Mouse (Mus musculus) intestine, postnatal 0 days (tissue): Measurements from ENCODE around the gene Uba6. TPM values are rescaled to one million over a fixed set of nuclear protein-coding genes. Genes with fewer than 3 reads are reported as not detected.

Experiments
- ATAC-seq: fragments of 200-750 bp; cut with Nextera tagmentation; 2 replicates; pipeline ENCODE4 v1.8.0; 2017; ENCODE audit warnings: mild to moderate bottlenecking, moderate TSS enrichment, moderate library complexity
- H3K27ac ChIP-seq: fragments of 300-500 bp; sonication (generic); 2 replicates; pipeline ENCODE4 v1.5.1; 2014; ENCODE audit warnings: mild to moderate bottlenecking, low read depth, low read length, moderate library complexity
- H3K27me3 ChIP-seq: fragments of 300-500 bp; sonication (generic); replicated peaks from 2 replicates; pipeline ENCODE4 v1.6.1; 2014; ENCODE audit warnings: low read length, mixed read lengths; ENCODE audit not compliant: control insufficient read depth, insufficient read depth
- H3K36me3 ChIP-seq: fragments of 300-500 bp; sonication (generic); 2 replicates; pipeline ENCODE4 v1.6.1; 2014; ENCODE audit warnings: mild to moderate bottlenecking, moderate library complexity; ENCODE audit not compliant: control insufficient read depth, insufficient read depth
- H3K4me1 ChIP-seq: fragments of 300-500 bp; sonication (generic); replicated peaks from 2 replicates; pipeline ENCODE4 v1.6.1; 2014; ENCODE audit warnings: antibody characterized with exemption, low read length, mixed read lengths; ENCODE audit not compliant: control insufficient read depth, insufficient read depth
- H3K4me2 ChIP-seq: fragments of 300-500 bp; sonication (generic); replicated peaks from 2 replicates; pipeline ENCODE4 v1.6.1; 2014; ENCODE audit warnings: low read depth, mild to moderate bottlenecking, moderate library complexity
- H3K4me3 ChIP-seq: fragments of 300-500 bp; sonication (generic); 2 replicates; pipeline ENCODE4 v1.5.1; 2014; ENCODE audit warnings: low read depth, low read length
- H3K9ac ChIP-seq: fragments of 300-500 bp; sonication (generic); 2 replicates; pipeline ENCODE4 v1.6.1; 2014; ENCODE audit warnings: mild to moderate bottlenecking, low read depth, low read length
- H3K9me3 ChIP-seq: fragments of 300-500 bp; sonication (generic); 2 replicates; pipeline ENCODE4 v1.6.1; 2016; ENCODE audit warnings: mixed run types; ENCODE audit not compliant: control insufficient read depth
- CTCF ChIP-seq: sonication (generic); IDR thresholded peaks from 2 replicates; pipeline ENCODE4 v1.5.1; 2016; ENCODE audit warnings: low read depth, mild to moderate bottlenecking, control low read depth, antibody characterized with exemption, moderate library complexity
- WGBS: fragments of 180-500 bp; shearing (Covaris S2); extraction: QIAGEN DNeasy Blood & Tissue Kit; methylation state at CpG from one replicate; pipeline ENCODE4 v1.1.7; 2014; 5-methylcytosine and 5-hydroxymethylcytosine counted together
- polyA plus RNA-seq: library from polyadenylated mRNA; unstranded; fragments of >200 nt; fragmentation: Nextera tagmentation; extraction: Ambion mirVana; gene quantifications from 2 replicates; pipeline ENCODE4 v1.2.1, GENCODE M21; 2015

Uba6 gene
- polyA plus RNA-seq, 1 experiment from 2014 or later = 4.9 TPM

DNA sequence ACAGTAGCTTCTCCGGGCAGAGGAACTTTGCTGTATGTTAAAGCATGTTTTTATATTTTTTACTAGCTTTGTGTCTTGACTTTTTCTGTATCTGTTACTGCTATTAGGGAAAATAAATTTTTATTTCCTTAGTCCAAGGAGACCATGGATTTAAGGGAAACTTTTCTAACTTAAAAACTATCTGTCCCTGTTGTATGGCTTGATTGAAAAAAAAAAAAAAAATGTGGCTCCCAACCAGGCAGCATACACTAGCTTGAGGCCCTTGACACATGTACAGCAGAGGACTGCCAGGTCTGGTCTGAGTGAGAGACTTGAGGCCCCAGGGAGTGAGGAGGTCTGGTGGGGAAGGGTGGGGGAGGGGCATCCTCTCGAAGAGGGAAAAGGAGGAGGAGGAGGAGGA, 1.2 kb upstream of the Uba6 start:
- WGBS = 54% methylated on average over 2 of the region's 2 CpGs
- ATAC-seq = no peak
- H3K4me3 ChIP-seq = no peak overlapping the region
- no peak overlapping the region for H3K4me2 ChIP-seq
- no peaks in the 10 kb centered on the region for H3K9me3 ChIP-seq
- H3K36me3 ChIP-seq = peaks cover 7% of the 10 kb centered on the region; the same call in 1 of the 2 replicates
- H3K9ac ChIP-seq = no peak overlapping the region
- no peaks in the 10 kb centered on the region for H3K27me3 ChIP-seq
- 0 out of 2 replicates have a peak, but pooled peaks cover 2% of the 10 kb centered on the region for H3K4me1 ChIP-seq
- H3K27ac ChIP-seq = no peak overlapping the region
- TF ChIP-seq CTCF = no peak

DNA sequence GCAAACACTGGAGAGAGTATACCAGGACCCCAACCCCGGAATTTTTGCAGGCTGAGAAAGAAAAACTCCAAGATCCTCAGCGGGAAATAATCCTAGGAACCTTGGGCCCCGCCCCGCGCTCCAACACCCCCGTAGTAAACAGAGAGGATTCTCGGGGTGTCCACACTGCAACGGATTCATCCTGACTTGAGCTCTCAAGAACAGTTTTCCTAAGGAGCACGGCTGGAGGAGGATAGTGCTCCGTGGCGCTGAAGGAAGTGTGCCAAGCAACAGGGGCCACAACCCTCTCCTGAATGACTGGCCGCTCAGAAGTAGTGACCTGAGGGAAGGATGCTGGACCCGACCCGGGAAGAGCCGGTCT, 535 bp downstream of the Uba6 start:
- peak overlapping the region; percentile 86 for H3K4me3 ChIP-seq
- 1% methylated on average over 13 of the region's 15 CpGs for WGBS
- peaks cover 7% of the 10 kb centered on the region; the same call in 1 of the 2 replicates for H3K36me3 ChIP-seq
- no peak for TF ChIP-seq CTCF
- peak overlapping the region; percentile 89 for H3K27ac ChIP-seq
- peak overlapping the region; percentile 91 for H3K4me2 ChIP-seq
- H3K9me3 ChIP-seq = no peaks in the 10 kb centered on the region
- ATAC-seq = no peak
- peak overlapping the region; percentile 75 for H3K9ac ChIP-seq
- no peaks in the 10 kb centered on the region for H3K27me3 ChIP-seq
- H3K4me1 ChIP-seq = 0 out of 2 replicates have a peak, but pooled peaks cover 2% of the 10 kb centered on the region

DNA sequence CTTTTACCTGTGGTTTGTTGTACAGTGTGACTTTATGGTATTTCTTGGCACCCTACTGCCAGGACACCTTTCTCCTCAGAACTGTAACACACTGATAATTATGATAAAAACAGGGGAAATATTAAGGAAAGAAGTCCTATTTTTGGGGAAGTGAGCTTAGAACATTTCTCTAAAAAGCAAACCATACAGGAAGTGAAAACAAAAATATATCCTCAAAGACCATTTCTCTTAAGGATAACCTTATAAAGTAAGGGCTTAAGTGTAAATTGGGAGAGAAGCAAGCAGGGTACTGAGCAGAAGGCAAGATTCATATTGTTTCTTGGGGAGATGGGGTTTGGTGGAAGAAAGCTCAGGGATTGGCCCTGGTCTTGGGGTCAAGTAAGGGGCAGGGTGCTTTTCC, 42.8 kb downstream of the Uba6 start:
- no peaks in the 10 kb centered on the region for H3K4me1 ChIP-seq
- TF ChIP-seq CTCF = no peak
- no peak for ATAC-seq
- H3K9me3 ChIP-seq = no peaks in the 10 kb centered on the region
- H3K27me3 ChIP-seq = no peaks in the 10 kb centered on the region
- no peak overlapping the region for H3K27ac ChIP-seq
- H3K4me2 ChIP-seq = no peak overlapping the region
- peaks cover 17% of the 10 kb centered on the region for H3K36me3 ChIP-seq
- H3K4me3 ChIP-seq = no peak overlapping the region
- H3K9ac ChIP-seq = no peak overlapping the region

DNA sequence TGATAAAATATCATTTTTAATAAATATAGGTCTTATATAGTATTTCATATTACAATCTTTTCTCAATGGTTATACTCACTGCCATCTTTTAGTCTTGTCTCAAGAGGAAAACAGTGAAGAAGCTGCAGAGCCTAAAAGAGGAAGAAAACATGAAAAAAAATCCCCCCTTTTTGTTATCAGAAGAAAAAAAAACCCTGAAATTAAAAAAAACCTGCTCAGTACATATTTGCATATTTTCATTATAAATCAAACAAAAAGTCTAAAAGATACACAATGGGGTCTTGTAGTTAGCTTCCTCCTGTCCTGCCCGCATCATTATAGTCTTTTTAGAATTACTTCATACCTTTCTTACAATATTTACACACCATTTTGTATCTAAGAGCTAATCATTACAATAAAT, 43.9 kb downstream of the Uba6 start:
- Histone ChIP-seq H3K9me3 (no peaks in the 10 kb centered on the region), H3K36me3 (peaks cover 22% of the 10 kb centered on the region), H3K27me3 (no peaks in the 10 kb centered on the region), H3K4me2 (no peak overlapping the region), H3K4me3 (no peak overlapping the region), H3K9ac (no peak overlapping the region), H3K4me1 (no peaks in the 10 kb centered on the region), H3K27ac (no peak overlapping the region)
- ATAC-seq = no peak
- 91% methylated on average over 1 of the region's 1 CpGs for WGBS
- no peak for TF ChIP-seq CTCF

DNA sequence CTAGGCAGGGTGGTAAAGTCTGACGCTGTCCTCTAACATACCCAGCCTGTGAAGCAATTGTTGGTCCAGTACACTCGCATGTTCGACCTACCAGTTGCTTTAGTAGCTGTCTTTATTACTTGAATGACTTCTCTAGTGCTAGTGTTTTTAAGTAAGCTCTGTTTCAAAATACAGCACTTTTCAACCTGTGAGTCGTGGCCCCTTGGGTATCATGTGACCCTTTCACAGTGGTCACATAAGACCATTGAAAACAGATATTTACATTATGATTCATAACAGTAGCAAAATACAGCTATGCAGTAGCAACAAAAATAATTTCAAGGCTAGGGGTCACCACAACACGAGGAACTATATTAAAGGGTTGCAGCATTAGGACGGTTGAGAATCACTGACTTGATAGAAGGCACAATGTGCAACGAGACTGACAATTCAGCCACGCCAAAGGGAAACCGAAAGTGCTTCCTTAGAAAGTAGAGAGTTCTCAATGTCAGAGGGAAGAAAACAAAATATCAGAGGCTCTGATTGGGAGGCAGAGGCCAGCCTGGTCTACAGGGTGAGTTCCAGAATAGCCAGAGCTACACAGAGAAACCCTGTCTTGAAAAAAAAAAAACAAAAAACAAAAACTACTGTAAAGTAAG, 54.0 kb downstream of the Uba6 start:
- no peaks in the 10 kb centered on the region for H3K4me1 ChIP-seq
- TF ChIP-seq CTCF = no peak
- ATAC-seq = no peak
- H3K9me3 ChIP-seq = no peaks in the 10 kb centered on the region
- 89% methylated on average over 9 of the region's 9 CpGs for WGBS
- no peak overlapping the region for H3K4me3 ChIP-seq
- no peak overlapping the region for H3K27ac ChIP-seq
- peaks cover 20% of the 10 kb centered on the region for H3K36me3 ChIP-seq
- no peak overlapping the region for H3K9ac ChIP-seq
- H3K27me3 ChIP-seq = no peaks in the 10 kb centered on the region
- H3K4me2 ChIP-seq = no peak overlapping the region

DNA sequence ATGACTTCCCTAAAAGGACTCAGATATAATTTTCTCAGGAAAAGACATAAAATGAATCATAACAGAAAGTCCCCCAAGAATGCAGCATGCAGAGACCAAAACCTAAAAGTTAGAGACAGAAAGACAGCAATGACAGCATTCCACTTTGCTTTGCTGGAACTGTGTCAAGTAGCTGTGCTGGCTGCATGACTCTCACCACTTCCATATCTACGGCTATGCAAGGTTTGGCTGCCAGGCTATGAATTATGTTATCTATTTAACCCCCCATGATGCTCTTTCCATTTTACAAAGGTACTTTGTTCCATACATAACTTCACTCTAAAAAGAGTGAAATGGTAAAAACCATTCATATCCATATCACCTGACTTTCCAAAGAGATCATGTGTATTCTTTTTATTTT, 58.6 kb downstream of the Uba6 start:
- no peaks in the 10 kb centered on the region for H3K4me1 ChIP-seq
- peaks cover 26% of the 10 kb centered on the region for H3K36me3 ChIP-seq
- H3K4me2 ChIP-seq = no peak overlapping the region
- no peak for TF ChIP-seq CTCF
- H3K9ac ChIP-seq = no peak overlapping the region
- no peaks in the 10 kb centered on the region for H3K27me3 ChIP-seq
- 74% methylated on average over 1 of the region's 1 CpGs for WGBS
- no peak overlapping the region for H3K4me3 ChIP-seq
- no peak for ATAC-seq
- H3K9me3 ChIP-seq = no peaks in the 10 kb centered on the region
- H3K27ac ChIP-seq = no peak overlapping the region

DNA sequence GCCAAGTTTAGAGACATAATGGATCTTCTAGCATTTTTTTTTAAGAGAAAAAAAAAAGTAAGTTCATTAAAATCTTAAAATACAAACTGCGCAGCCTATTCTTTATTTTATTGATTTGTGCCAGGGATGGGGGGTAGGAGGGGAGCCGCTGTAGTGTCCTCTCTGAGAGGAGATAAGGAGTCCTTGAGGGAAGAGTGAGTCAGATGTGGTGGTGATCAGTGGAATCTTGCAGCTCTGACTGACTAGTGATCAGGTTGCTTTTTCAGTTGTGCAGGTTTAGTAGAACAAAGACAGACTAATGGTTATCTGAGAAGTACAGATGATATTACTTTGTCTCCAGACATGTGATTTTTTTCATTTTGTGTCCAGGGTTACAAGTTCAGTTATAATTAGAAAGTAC, 59.6 kb downstream of the Uba6 start:
- H3K4me3 ChIP-seq = no peak overlapping the region
- H3K4me2 ChIP-seq = no peak overlapping the region
- 79% methylated on average over 2 of the region's 2 CpGs for WGBS
- no peak for TF ChIP-seq CTCF
- no peaks in the 10 kb centered on the region for H3K9me3 ChIP-seq
- H3K27ac ChIP-seq = no peak overlapping the region
- H3K9ac ChIP-seq = no peak overlapping the region
- H3K27me3 ChIP-seq = no peaks in the 10 kb centered on the region
- H3K4me1 ChIP-seq = no peaks in the 10 kb centered on the region
- H3K36me3 ChIP-seq = peaks cover 20% of the 10 kb centered on the region
- no peak for ATAC-seq
